Mouse (Mus musculus) layer of hippocampus, adult 2 months (tissue): ENCODE measurements around the gene Ephx1. TPM values are rescaled to one million over a fixed set of nuclear protein-coding genes. Genes with fewer than 3 reads are reported as not detected.
"Not testable (repeated sequence)": the region's sequence is repeated elsewhere in the genome, so short reads cannot be mapped to it uniquely, and the experiment has no call there.

Source experiments
- DNase-seq, 2 experiments: peaks; one replicate each; pipeline ENCODE4 v3.0.0; 2022; ENCODE audit warnings: low spot score in 2 of 2
- H3K27ac ChIP-seq: fragments of 200-600 bp; 2 replicates; pipeline ENCODE4 v1.8.1; 2022
- H3K4me3 ChIP-seq: fragments of 200-600 bp; 2 replicates; pipeline ENCODE4 v1.8.1; 2022; ENCODE audit warnings: mild to moderate bottlenecking
- CTCF ChIP-seq: fragments of 200-600 bp; conservative IDR thresholded peaks from 2 replicates; pipeline ENCODE4 v1.8.1; 2022; ENCODE audit warnings: antibody characterized with exemption, mild to moderate bottlenecking, moderate library complexity
- total RNA-seq, 2 experiments: library from RNA; stranded (reverse); gene quantifications; 2 replicates each; pipeline ENCODE4 v1.2.3; 2021

The Ephx1 gene
- total RNA-seq, 2 experiments from 2014 or later = 30.2 to 30.3 TPM

GRCm38 (mm10) chr1:181009011-181009590 is 11.6 kb downstream of the Ephx1 start:
- DNase-seq = no peak
- Histone ChIP-seq H3K4me3 (no peak overlapping the region), H3K27ac (no peak overlapping the region; the same call in 1 of the 2 replicates)
- no peak for TF ChIP-seq CTCF

GRCm38 (mm10) chr1:181008266-181008665 is 12.4 kb downstream of the Ephx1 start:
- no peak overlapping the region for H3K27ac ChIP-seq
- H3K4me3 ChIP-seq = no peak overlapping the region
- no peak for DNase-seq
- TF ChIP-seq CTCF = no peak

- no peak for DNase-seq
- H3K4me3 ChIP-seq = no peak overlapping the region
- TF ChIP-seq CTCF = no peak
- no peak overlapping the region for H3K27ac ChIP-seq
Measured at GRCm38 (mm10) chr1:181007831-181008230, 12.9 kb downstream of the Ephx1 start.

GRCm38 (mm10) chr1:181005331-181005730 is 15.4 kb downstream of the Ephx1 start:
- Histone ChIP-seq H3K27ac (no peak overlapping the region), H3K4me3 (no peak overlapping the region)
- DNase-seq = no peak
- TF ChIP-seq CTCF = no peak

GRCm38 (mm10) chr1:181003790-181004189 is 16.9 kb downstream of the Ephx1 start:
- Histone ChIP-seq H3K27ac (no peak overlapping the region), H3K4me3 (no peak overlapping the region)
- TF ChIP-seq CTCF = no peak
- no peak for DNase-seq

GRCm38 (mm10) chr1:181001621-181002020 is 19.1 kb downstream of the Ephx1 start:
- no peak for DNase-seq

GRCm38 (mm10) chr1:181001217-181001616 is 19.5 kb downstream of the Ephx1 start:
- H3K4me3 ChIP-seq = no peak overlapping the region
- no peak for TF ChIP-seq CTCF
- no peak overlapping the region for H3K27ac ChIP-seq
- DNase-seq = no peak

More at GRCm38 (mm10) chr1:181001621-181002020, 19.1 kb downstream of the Ephx1 start:
- Histone ChIP-seq H3K4me3 (no peak overlapping the region), H3K27ac (no peak overlapping the region)
- TF ChIP-seq CTCF = no peak

- DNase-seq = no peak
- H3K27ac ChIP-seq = no peak overlapping the region
- no peak for TF ChIP-seq CTCF
- no peak overlapping the region for H3K4me3 ChIP-seq
Measured at GRCm38 (mm10) chr1:181000501-181001092, 20.1 kb downstream of the Ephx1 start.

- Histone ChIP-seq H3K27ac (no peak overlapping the region), H3K4me3 (no peak overlapping the region)
- peak; percentile 55 to 61 for DNase-seq
- peak; percentile 89 for TF ChIP-seq CTCF
Measured at GRCm38 (mm10) chr1:180992142-180992541, 28.6 kb downstream of the Ephx1 start.

GRCm38 (mm10) chr1:180990671-180991070 is 30.0 kb downstream of the Ephx1 start:
- no peak for TF ChIP-seq CTCF
- no peak for DNase-seq
- Histone ChIP-seq H3K4me3 (no peak overlapping the region), H3K27ac (no peak overlapping the region)

- no peak overlapping the region for H3K27ac ChIP-seq
- H3K4me3 ChIP-seq = no peak overlapping the region
- peak; percentile 61 to 82 for DNase-seq
- peak; percentile 95 for TF ChIP-seq CTCF
Measured at GRCm38 (mm10) chr1:180987759-180988158, 32.9 kb downstream of the Ephx1 start.

- no peak overlapping the region for H3K27ac ChIP-seq
- no peak for DNase-seq
- no peak overlapping the region for H3K4me3 ChIP-seq
- peak; percentile 44 for TF ChIP-seq CTCF
Measured at GRCm38 (mm10) chr1:180986701-180987100, 34.0 kb downstream of the Ephx1 start.

GRCm38 (mm10) chr1:180981298-180982046 is 39.2 kb downstream of the Ephx1 start:
- H3K27ac ChIP-seq, DNase-seq, H3K4me3 ChIP-seq: not testable (repeated sequence)
